Mouse (Mus musculus) CH12.LX (cell line): ENCODE data around the gene Pard6a.

Source experiments
- CHD1 ChIP-seq: IDR thresholded peaks from 2 replicates; pipeline ENCODE4 v1.6.1; 2012; ENCODE audit warnings: low read depth, low read length, improper control_type of control experiment, inconsistent platforms
- CTCF ChIP-seq, 2 experiments: IDR thresholded peaks in 1 of 2; conservative IDR thresholded peaks in 1 of 2; 2 replicates each; pipeline ENCODE4 v1.5.1; 2011 to 2012; ENCODE audit warnings: low read depth in 2 of 2, low read length in 2 of 2, improper control_type of control experiment in 1 of 2, inconsistent platforms in 1 of 2, mild to moderate bottlenecking in 1 of 2, moderate library complexity in 1 of 2
- E2F4 ChIP-seq: IDR thresholded peaks from 2 replicates; pipeline ENCODE4 v1.6.1; 2011; ENCODE audit warnings: low read depth, low read length, improper control_type of control experiment; ENCODE audit not compliant: insufficient replicate concordance
- EP300 ChIP-seq: IDR thresholded peaks from 2 replicates; pipeline ENCODE4 v1.6.1; 2011; ENCODE audit warnings: low read length, improper control_type of control experiment
- JUN ChIP-seq: IDR thresholded peaks from 2 replicates; pipeline ENCODE4 v1.6.1; 2011; ENCODE audit warnings: low read depth, mild to moderate bottlenecking, low read length, improper control_type of control experiment, moderate library complexity; ENCODE audit not compliant: insufficient read depth
- MAZ ChIP-seq: IDR thresholded peaks from 2 replicates; pipeline ENCODE4 v1.6.1; 2012; ENCODE audit warnings: low read depth, mild to moderate bottlenecking, inconsistent platforms, low read length, improper control_type of control experiment, moderate library complexity
- MYC ChIP-seq: IDR thresholded peaks from 2 replicates; pipeline ENCODE4 v1.6.1; 2011; ENCODE audit warnings: low read depth, mild to moderate bottlenecking, improper control_type of control experiment, low read length
- POLR2A ChIP-seq: IDR thresholded peaks from 2 replicates; pipeline ENCODE4 v1.6.1; 2011; ENCODE audit warnings: low read depth, mild to moderate bottlenecking, improper control_type of control experiment, low read length
- RCOR1 ChIP-seq: conservative IDR thresholded peaks from 2 replicates; pipeline ENCODE4 v1.6.1; 2012; ENCODE audit warnings: low read depth, mild to moderate bottlenecking, inconsistent platforms, low read length, improper control_type of control experiment
- SMC3 ChIP-seq: IDR thresholded peaks from 2 replicates; pipeline ENCODE4 v1.6.1; 2011; ENCODE audit warnings: low read depth, low read length, improper control_type of control experiment
- UBTF ChIP-seq: IDR thresholded peaks from 2 replicates; pipeline ENCODE4 v1.6.1; 2012; ENCODE audit warnings: low read depth, mild to moderate bottlenecking, inconsistent platforms, low read length, improper control_type of control experiment, moderate library complexity
- USF1 ChIP-seq: IDR thresholded peaks from 2 replicates; pipeline ENCODE4 v1.6.1; 2014; ENCODE audit warnings: low read depth, mild to moderate bottlenecking, inconsistent platforms, low read length, improper control_type of control experiment
- ZC3H11A ChIP-seq: IDR thresholded peaks from 2 replicates; pipeline ENCODE4 v1.6.1; 2012; ENCODE audit warnings: low read depth, mild to moderate bottlenecking, inconsistent platforms, low read length, improper control_type of control experiment
- ZNF384 ChIP-seq: IDR thresholded peaks from 2 replicates; pipeline ENCODE4 v1.6.1; 2012; ENCODE audit warnings: low read depth, low read length, improper control_type of control experiment, inconsistent platforms

GRCm38 (mm10) chr8:105727397-105728124 is 26.6 kb downstream of the Pard6a start:
- TF ChIP-seq MYC (no peak), JUN (no peak), EP300 (no peak), CTCF (conservative IDR thresholded peaks at IDR 0.05 in 1 of 2, IDR thresholded peaks at IDR 0.05 in 1 of 2; ENCODE audit: low read depth in 2 of 2, low read length in 2 of 2) (no peak), POLR2A (no peak), CHD1 (no peak), SMC3 (no peak), ZC3H11A (no peak), MAZ (no peak), E2F4 (no peak), RCOR1 (no peak), USF1 (no peak), UBTF (no peak), ZNF384 (no peak)
